Mouse (Mus musculus) stomach, postnatal 0 days (tissue): Measurements from ENCODE around the gene Nfkb2.

Experiments
- CTCF ChIP-seq: IDR thresholded peaks from 2 replicates; pipeline ENCODE4 v1.5.1; 2016; ENCODE audit warnings: antibody characterized with exemption, low read depth, mild to moderate bottlenecking, moderate library complexity
- EP300 ChIP-seq: optimal IDR thresholded peaks from 2 replicates; pipeline ENCODE3; 2016; ENCODE audit warnings: antibody characterized with exemption

- TF ChIP-seq CTCF (no peak), EP300 (peak; percentile 82)
Measured at GRCm38 (mm10) chr19:46315752-46316610, 11.9 kb downstream of the Nfkb2 start.
